Mouse (Mus musculus): ENCODE measurements around the gene Cox17. TPM values are rescaled to one million over a fixed set of nuclear protein-coding genes. Genes with fewer than 3 reads are reported as not detected.

Gene Cox17
- polyA plus RNA-seq, 1 experiment from 2014 or later = 186 TPM

DNA sequence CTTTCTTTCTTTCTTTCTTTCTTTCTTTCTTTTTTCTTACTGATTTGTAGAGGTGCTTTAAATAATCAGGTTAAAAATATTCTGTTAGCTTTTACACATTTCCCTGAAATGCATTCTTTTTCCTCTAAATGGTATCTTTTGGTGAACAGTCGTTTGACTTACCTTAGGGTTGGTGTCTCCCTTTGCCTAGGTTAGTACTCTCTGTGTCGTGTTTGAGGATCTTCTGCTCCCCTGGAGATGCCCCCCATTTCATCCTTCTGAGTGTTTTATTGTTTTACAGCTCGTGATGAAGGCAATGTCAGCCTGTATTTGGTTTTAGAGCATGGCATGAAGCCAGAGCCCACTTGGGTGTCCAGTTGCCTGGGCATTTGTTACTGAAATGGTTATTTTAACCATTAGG, 32.7 kb downstream of the Cox17 start:
- no peak overlapping the region for H3K4me3 ChIP-seq (replicated peaks; ENCODE audit: low read length)
- WGBS = 44% methylated on average over 3 of the region's 3 CpGs

DNA sequence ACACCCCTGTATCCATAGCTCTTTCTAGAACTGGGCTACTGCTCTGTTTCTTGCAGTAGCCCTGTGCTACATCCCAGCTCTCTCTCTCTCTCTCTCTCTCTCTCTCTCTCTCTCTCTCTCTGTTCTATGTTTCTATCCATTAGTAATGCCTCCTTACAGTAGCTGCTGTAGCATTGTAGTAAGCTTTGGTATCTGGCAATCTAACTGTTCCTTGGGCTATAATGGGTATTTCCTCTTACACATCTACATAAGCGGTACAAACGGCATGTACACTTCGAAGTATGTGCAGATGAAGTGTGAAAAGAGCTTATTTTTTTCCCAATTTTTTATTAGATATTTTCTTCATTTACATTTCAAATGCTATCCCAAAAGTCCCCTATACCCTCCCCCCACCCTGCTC, 33.1 kb downstream of the Cox17 start:
- no peak overlapping the region for H3K4me3 ChIP-seq (replicated peaks; ENCODE audit: low read length)
- no peak for ATAC-seq (ENCODE audit: insufficient read depth, low FRiP score)
- H3K27me3 ChIP-seq (ENCODE audit: control insufficient read depth, insufficient read depth, low read length) = no peaks in the 10 kb centered on the region
- H3K9me3 ChIP-seq (replicated peaks; ENCODE audit: control insufficient read depth, low read length) = no peaks in the 10 kb centered on the region
- H3K4me2 ChIP-seq (ENCODE audit: low read depth, low read length) = no peak overlapping the region
- H3K9ac ChIP-seq (ENCODE audit: low read length) = no peak overlapping the region
- H3K36me3 ChIP-seq (ENCODE audit: control insufficient read depth, insufficient read depth, low read length) = no peaks in the 10 kb centered on the region
- H3K4me1 ChIP-seq (ENCODE audit: control insufficient read depth, insufficient read depth, low read length) = no peaks in the 10 kb centered on the region
- no peak overlapping the region for H3K27ac ChIP-seq (ENCODE audit: low read length)
- 93% methylated on average over 3 of the region's 3 CpGs for WGBS

More for the DNA sequence above, 32.7 kb downstream of the Cox17 start:
- Histone ChIP-seq H3K4me2 (ENCODE audit: low read depth, low read length) (no peak overlapping the region), H3K36me3 (ENCODE audit: control insufficient read depth, insufficient read depth, low read length) (no peaks in the 10 kb centered on the region), H3K27ac (ENCODE audit: low read length) (no peak overlapping the region), H3K4me1 (ENCODE audit: control insufficient read depth, insufficient read depth, low read length) (no peaks in the 10 kb centered on the region), H3K9me3 (replicated peaks; ENCODE audit: control insufficient read depth, low read length) (no peaks in the 10 kb centered on the region), H3K9ac (ENCODE audit: low read length) (no peak overlapping the region), H3K27me3 (ENCODE audit: control insufficient read depth, insufficient read depth, low read length) (no peaks in the 10 kb centered on the region)
- no peak for ATAC-seq (ENCODE audit: insufficient read depth, low FRiP score)

DNA sequence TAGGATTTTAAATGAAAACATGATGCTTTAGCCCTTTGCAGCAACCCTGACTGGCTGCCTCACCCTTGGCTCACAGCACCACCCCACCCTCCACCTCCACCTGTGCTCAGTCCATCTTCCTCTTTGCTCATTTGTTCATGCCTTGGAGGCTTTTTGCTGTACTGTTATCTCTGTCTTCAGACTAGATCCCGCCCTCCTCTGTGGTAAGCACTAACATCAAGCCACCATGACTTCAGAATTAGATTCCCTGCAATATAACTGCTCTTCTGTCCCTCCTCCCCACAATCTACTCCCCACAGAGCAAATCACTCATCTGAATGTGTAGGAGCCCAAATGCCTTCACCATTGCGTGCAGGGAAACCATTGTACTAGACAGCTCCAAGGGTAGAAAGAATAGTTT, 36.9 kb downstream of the Cox17 start:
- no peak overlapping the region for H3K4me2 ChIP-seq (ENCODE audit: low read depth, low read length)
- no peak overlapping the region for H3K4me3 ChIP-seq (replicated peaks; ENCODE audit: low read length)
- WGBS = 72% methylated on average over 2 of the region's 2 CpGs
- no peak overlapping the region for H3K9ac ChIP-seq (ENCODE audit: low read length)
- H3K36me3 ChIP-seq (ENCODE audit: control insufficient read depth, insufficient read depth, low read length) = no peaks in the 10 kb centered on the region
- H3K27me3 ChIP-seq (ENCODE audit: control insufficient read depth, insufficient read depth, low read length) = no peaks in the 10 kb centered on the region
- no peaks in the 10 kb centered on the region for H3K9me3 ChIP-seq (replicated peaks; ENCODE audit: control insufficient read depth, low read length)
- no peak overlapping the region for H3K27ac ChIP-seq (ENCODE audit: low read length)
- no peaks in the 10 kb centered on the region for H3K4me1 ChIP-seq (ENCODE audit: control insufficient read depth, insufficient read depth, low read length)
- ATAC-seq (ENCODE audit: insufficient read depth, low FRiP score) = no peak

DNA sequence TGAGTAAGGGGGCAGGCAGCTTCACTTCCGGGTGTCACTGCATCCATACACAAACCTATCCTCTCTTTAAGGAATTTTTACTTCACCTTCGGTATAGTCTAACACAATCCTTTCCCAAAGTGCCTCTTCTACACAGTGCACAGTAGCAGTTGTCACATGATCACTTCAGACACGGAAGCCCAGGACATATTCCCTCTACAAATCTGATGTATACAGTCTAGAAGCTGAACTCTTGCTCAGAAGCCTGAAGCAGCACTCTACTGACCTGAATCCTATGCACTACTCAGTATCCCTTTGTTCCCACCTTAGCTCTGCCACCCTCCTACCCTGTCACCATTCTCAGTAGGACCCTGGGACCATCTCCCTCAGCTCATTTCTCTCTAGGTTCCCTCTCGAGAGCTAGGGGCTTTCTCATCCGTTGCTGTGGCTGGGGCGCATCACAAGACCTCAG, 38.4 kb downstream of the Cox17 start:
- Histone ChIP-seq H3K9me3 (replicated peaks; ENCODE audit: control insufficient read depth, low read length) (no peaks in the 10 kb centered on the region), H3K27ac (ENCODE audit: low read length) (no peak overlapping the region), H3K27me3 (ENCODE audit: control insufficient read depth, insufficient read depth, low read length) (no peaks in the 10 kb centered on the region), H3K9ac (ENCODE audit: low read length) (no peak overlapping the region), H3K4me3 (replicated peaks; ENCODE audit: low read length) (no peak overlapping the region), H3K4me2 (ENCODE audit: low read depth, low read length) (no peak overlapping the region), H3K36me3 (ENCODE audit: control insufficient read depth, insufficient read depth, low read length) (no peaks in the 10 kb centered on the region), H3K4me1 (ENCODE audit: control insufficient read depth, insufficient read depth, low read length) (no peaks in the 10 kb centered on the region)
- no peak for ATAC-seq (ENCODE audit: insufficient read depth, low FRiP score)
- 84% methylated on average over 6 of the region's 6 CpGs for WGBS

DNA sequence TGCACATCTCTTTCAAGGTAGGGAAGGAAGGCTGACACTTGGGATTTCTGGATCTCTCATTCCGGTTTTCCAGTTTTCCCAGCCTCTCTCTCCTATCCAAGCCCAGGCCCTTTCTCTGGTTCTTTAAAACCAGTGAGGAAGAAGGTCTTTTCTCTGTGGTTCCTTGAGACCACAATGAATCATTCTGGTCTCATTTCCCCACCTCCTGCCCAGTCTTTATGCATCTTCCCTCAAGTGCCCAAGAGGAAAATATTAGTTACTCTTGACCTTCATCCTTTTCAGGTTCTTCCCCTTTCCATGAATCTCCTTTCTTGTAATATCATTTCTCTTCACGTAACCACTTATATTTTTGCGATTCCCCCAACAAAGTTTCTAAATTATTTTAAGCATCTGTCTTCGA, 38.9 kb downstream of the Cox17 start:
- H3K4me2 ChIP-seq (ENCODE audit: low read depth, low read length) = no peak overlapping the region
- no peaks in the 10 kb centered on the region for H3K4me1 ChIP-seq (ENCODE audit: control insufficient read depth, insufficient read depth, low read length)
- ATAC-seq (ENCODE audit: insufficient read depth, low FRiP score) = no peak
- WGBS = 93% methylated on average over 4 of the region's 4 CpGs
- no peaks in the 10 kb centered on the region for H3K36me3 ChIP-seq (ENCODE audit: control insufficient read depth, insufficient read depth, low read length)
- no peaks in the 10 kb centered on the region for H3K27me3 ChIP-seq (ENCODE audit: control insufficient read depth, insufficient read depth, low read length)
- no peak overlapping the region for H3K4me3 ChIP-seq (replicated peaks; ENCODE audit: low read length)
- H3K9me3 ChIP-seq (replicated peaks; ENCODE audit: control insufficient read depth, low read length) = no peaks in the 10 kb centered on the region
- no peak overlapping the region for H3K9ac ChIP-seq (ENCODE audit: low read length)
- no peak overlapping the region for H3K27ac ChIP-seq (ENCODE audit: low read length)

DNA sequence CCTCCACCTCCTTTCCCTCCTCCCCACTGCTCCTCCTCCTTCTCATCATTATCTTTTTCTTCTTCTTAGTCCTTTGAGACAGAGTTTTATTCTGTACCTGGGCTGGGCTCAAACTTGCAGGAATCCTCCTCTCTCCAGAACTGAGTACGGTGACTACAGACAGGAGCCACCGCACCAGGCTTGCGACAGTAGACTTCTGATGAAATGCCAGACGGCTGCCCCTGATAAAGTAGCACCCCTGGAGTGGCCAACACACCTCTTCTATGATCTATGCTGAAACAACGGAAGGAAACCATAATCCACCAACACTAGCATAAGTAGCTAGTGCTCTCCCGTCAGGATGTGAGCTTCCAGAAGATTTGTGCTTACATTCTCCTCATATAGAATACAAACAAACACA, 40.6 kb downstream of the Cox17 start:
- 83% methylated on average over 6 of the region's 6 CpGs for WGBS
- Histone ChIP-seq H3K27ac (ENCODE audit: low read length) (no peak overlapping the region), H3K4me1 (ENCODE audit: control insufficient read depth, insufficient read depth, low read length) (no peaks in the 10 kb centered on the region), H3K27me3 (ENCODE audit: control insufficient read depth, insufficient read depth, low read length) (no peaks in the 10 kb centered on the region), H3K9ac (ENCODE audit: low read length) (no peak overlapping the region), H3K4me3 (replicated peaks; ENCODE audit: low read length) (no peak overlapping the region), H3K4me2 (ENCODE audit: low read depth, low read length) (no peak overlapping the region), H3K9me3 (replicated peaks; ENCODE audit: control insufficient read depth, low read length) (no peaks in the 10 kb centered on the region), H3K36me3 (ENCODE audit: control insufficient read depth, insufficient read depth, low read length) (no peaks in the 10 kb centered on the region)
- no peak for ATAC-seq (ENCODE audit: insufficient read depth, low FRiP score)

DNA sequence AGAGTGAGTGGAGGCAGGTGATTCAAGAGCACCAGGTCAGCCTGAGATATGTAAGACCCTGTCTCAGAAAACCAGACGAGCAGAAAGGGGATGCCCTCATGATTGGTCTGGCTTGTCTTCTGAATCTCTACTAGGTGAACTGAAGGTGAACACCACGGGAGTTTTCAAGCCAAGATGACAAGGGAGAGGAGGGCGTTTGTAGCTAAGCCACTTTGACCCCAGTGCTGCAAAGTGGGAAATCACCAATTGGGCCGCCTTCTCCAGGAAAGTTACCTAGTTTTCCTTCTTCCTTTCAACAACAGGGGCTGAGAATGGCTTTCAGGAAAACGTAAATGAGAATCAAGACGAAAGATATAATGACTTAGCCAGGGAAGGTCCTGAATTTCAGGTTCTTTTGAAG, 42.0 kb downstream of the Cox17 start:
- no peak for ATAC-seq (ENCODE audit: insufficient read depth, low FRiP score)
- Histone ChIP-seq H3K9me3 (replicated peaks; ENCODE audit: control insufficient read depth, low read length) (no peaks in the 10 kb centered on the region), H3K27me3 (ENCODE audit: control insufficient read depth, insufficient read depth, low read length) (no peaks in the 10 kb centered on the region), H3K4me1 (ENCODE audit: control insufficient read depth, insufficient read depth, low read length) (no peaks in the 10 kb centered on the region), H3K4me2 (ENCODE audit: low read depth, low read length) (no peak overlapping the region), H3K27ac (ENCODE audit: low read length) (no peak overlapping the region), H3K9ac (ENCODE audit: low read length) (no peak overlapping the region), H3K36me3 (ENCODE audit: control insufficient read depth, insufficient read depth, low read length) (no peaks in the 10 kb centered on the region), H3K4me3 (replicated peaks; ENCODE audit: low read length) (no peak overlapping the region)
- WGBS = 70% methylated on average over 6 of the region's 6 CpGs

DNA sequence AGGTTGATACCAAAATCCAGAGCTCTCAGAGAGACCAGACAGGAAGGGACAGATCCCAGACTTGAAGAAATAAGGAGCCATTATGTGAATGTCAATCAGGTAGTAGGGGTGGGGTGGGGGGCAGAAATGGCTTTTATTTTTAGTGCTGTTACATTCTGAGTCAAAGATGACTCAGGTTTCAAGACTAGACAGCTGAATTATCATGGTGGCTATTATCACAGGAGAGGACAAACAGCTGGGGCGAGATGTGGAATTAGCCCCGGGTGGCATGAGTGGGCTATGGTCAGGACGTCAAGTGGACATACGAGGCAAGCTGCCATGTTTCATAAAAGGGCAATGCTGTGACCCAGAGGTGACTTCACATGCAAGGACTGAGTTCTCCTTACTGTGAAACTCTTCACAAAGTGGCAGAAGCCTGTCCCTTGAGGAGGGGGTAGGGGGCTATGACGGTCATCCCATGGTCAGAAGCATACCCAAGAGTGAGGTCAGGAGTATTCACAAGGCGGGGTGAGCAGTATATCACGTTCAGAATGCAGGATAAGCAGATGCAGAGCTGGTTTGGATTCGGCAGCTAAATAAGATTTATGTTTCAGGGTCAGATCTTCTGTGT, 42.6 kb downstream of the Cox17 start:
- Histone ChIP-seq H3K4me2 (ENCODE audit: low read depth, low read length) (no peak overlapping the region), H3K4me1 (ENCODE audit: control insufficient read depth, insufficient read depth, low read length) (no peaks in the 10 kb centered on the region), H3K27me3 (ENCODE audit: control insufficient read depth, insufficient read depth, low read length) (no peaks in the 10 kb centered on the region), H3K9ac (ENCODE audit: low read length) (no peak overlapping the region), H3K4me3 (replicated peaks; ENCODE audit: low read length) (no peak overlapping the region), H3K9me3 (replicated peaks; ENCODE audit: control insufficient read depth, low read length) (no peaks in the 10 kb centered on the region), H3K27ac (ENCODE audit: low read length) (no peak overlapping the region), H3K36me3 (ENCODE audit: control insufficient read depth, insufficient read depth, low read length) (no peaks in the 10 kb centered on the region)
- no peak for ATAC-seq (ENCODE audit: insufficient read depth, low FRiP score)
- 77% methylated on average over 8 of the region's 8 CpGs for whole genome bisulfite sequencing

DNA sequence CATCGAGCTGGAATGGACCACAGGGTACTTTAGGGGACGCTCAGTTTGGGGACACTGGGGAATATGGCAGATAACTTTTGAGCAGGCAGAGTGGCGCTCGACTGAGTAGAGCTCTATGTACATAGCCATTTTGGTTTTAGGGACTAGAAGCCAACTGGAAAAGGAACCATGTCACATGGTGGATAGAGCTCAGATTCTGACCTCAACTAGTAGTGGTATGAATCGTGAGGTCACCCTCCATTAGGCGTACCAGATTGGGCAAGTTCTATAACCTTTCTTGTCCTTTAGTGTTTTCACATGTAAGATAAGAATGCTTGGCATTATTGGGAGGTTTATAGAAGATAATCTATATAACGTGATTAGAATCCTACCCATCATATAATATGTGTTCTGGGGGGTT, 43.5 kb downstream of the Cox17 start:
- no peaks in the 10 kb centered on the region for H3K27me3 ChIP-seq (ENCODE audit: control insufficient read depth, insufficient read depth, low read length)
- ATAC-seq (ENCODE audit: insufficient read depth, low FRiP score) = no peak
- H3K4me1 ChIP-seq (ENCODE audit: control insufficient read depth, insufficient read depth, low read length) = no peaks in the 10 kb centered on the region
- WGBS = 88% methylated on average over 7 of the region's 7 CpGs
- H3K4me2 ChIP-seq (ENCODE audit: low read depth, low read length) = no peak overlapping the region
- H3K9me3 ChIP-seq (replicated peaks; ENCODE audit: control insufficient read depth, low read length) = no peaks in the 10 kb centered on the region
- H3K4me3 ChIP-seq (replicated peaks; ENCODE audit: low read length) = no peak overlapping the region
- no peaks in the 10 kb centered on the region for H3K36me3 ChIP-seq (ENCODE audit: control insufficient read depth, insufficient read depth, low read length)
- no peak overlapping the region for H3K9ac ChIP-seq (ENCODE audit: low read length)
- no peak overlapping the region for H3K27ac ChIP-seq (ENCODE audit: low read length)

Data from stomach, embryonic 16.5 days (tissue).